Comparison of ENCODE assay signal across 16 mouse cellular contexts in genomic region chr8:64791250-64791881, GRCm38 (mm10).
"Had no signal": no experiment of that assay in that cellular context is flagged by ENCODE, and none has a peak within 500 bp of the region (broad histone marks: within the 10 kb centered on the region; RNA-seq: fewer than 3 reads in every experiment).

No protein-coding gene starts in this region.

- H3K4me2 ChIP-seq: limb, embryonic 13.5 days; lung, embryonic 15.5 days; midbrain, embryonic 11.5 days; midbrain, embryonic 15.5 days; neural tube, embryonic 12.5 days had no signal

- H3K4me1 ChIP-seq: limb, embryonic 13.5 days; neural tube, embryonic 12.5 days had no signal

- H3K4me3 ChIP-seq: limb, embryonic 13.5 days; lung, embryonic 15.5 days; megakaryocyte, embryonic 14.5 days; midbrain, embryonic 15.5 days; neural tube, embryonic 12.5 days had no signal

- H3K27me3 ChIP-seq: limb, embryonic 13.5 days; lung, embryonic 15.5 days; megakaryocyte, embryonic 14.5 days; midbrain, embryonic 15.5 days; neural tube, embryonic 12.5 days had no signal

- H3K27ac ChIP-seq: limb, embryonic 13.5 days; liver, embryonic 14.5 days; lung, embryonic 15.5 days; macrophage; midbrain, embryonic 15.5 days; neural tube, embryonic 12.5 days had no signal

- DNase-seq: kidney, adult 11 months; kidney, postnatal 10 days; layer of hippocampus, adult 9-11 months; left cerebral cortex, postnatal 4 days; lung, postnatal 14 days; spleen, adult 18-20 months; thymus, adult 18-20 months; thymus, postnatal 14 days had no signal

- H3K9me3 ChIP-seq: limb, embryonic 13.5 days; lung, embryonic 15.5 days; megakaryocyte, embryonic 14.5 days; midbrain, embryonic 15.5 days; neural tube, embryonic 12.5 days had no signal

- ATAC-seq: midbrain, embryonic 15.5 days had no signal

- H3K9ac ChIP-seq: limb, embryonic 13.5 days; liver, embryonic 14.5 days; lung, embryonic 15.5 days; midbrain, embryonic 15.5 days; neural tube, embryonic 12.5 days had no signal

- H3K36me3 ChIP-seq: limb, embryonic 13.5 days; lung, embryonic 15.5 days; midbrain, embryonic 15.5 days; neural tube, embryonic 12.5 days had no signal
